Mouse (Mus musculus) C2C12 (cell line): Measurements from ENCODE around the gene Prss56.

ENCODE experiments used
- CEBPB ChIP-seq: IDR thresholded peaks from one replicate; pipeline ENCODE4 v1.6.1; 2011; ENCODE audit warnings: low read depth, mild to moderate bottlenecking, control low read depth, moderate library complexity
- CTCF ChIP-seq: IDR thresholded peaks from one replicate; pipeline ENCODE4 v1.5.1; 2011; ENCODE audit not compliant: control insufficient read depth, insufficient read depth, insufficient read length
- FOSL1 ChIP-seq: IDR thresholded peaks from one replicate; pipeline ENCODE4 v1.8.0; 2011; ENCODE audit warnings: mild to moderate bottlenecking, low read length; ENCODE audit not compliant: poor library complexity, insufficient read depth, severe bottlenecking
- MAX ChIP-seq: IDR thresholded peaks from one replicate; pipeline ENCODE4 v1.6.1; 2011; ENCODE audit warnings: mild to moderate bottlenecking, control low read depth
- MYOD1 ChIP-seq: IDR thresholded peaks from one replicate; pipeline ENCODE4 v1.6.1; 2011; ENCODE audit warnings: low read depth; ENCODE audit not compliant: control insufficient read depth, insufficient read length
- MYOG ChIP-seq: IDR thresholded peaks from one replicate; pipeline ENCODE4 v1.6.1; 2011; ENCODE audit not compliant: control insufficient read depth, insufficient read length; ENCODE audit errors: extremely low read depth
- USF1 ChIP-seq: IDR thresholded peaks from one replicate; pipeline ENCODE4 v1.6.1; 2011; ENCODE audit warnings: low read depth, mild to moderate bottlenecking, control low read depth, moderate library complexity

DNA sequence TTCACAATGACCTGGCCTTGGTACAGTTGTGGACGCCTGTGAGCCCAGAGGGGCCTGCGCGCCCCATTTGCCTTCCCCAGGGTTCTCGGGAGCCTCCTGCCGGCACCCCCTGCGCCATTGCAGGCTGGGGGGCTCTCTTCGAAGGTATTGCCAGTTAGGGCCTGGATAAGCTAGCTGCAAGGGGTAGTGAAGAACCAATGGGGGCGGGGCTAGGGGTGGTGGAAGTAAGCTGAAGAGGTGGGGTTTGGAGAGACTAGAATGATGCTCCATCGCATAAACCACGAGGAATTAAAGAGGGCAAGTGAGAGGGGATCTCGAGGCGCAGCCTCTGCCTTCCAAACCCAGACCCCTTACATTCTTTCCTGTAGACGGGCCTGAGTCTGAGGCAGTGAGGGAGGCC is 2.4 kb downstream of the Prss56 start:
- TF ChIP-seq CTCF: no peak
- TF ChIP-seq MYOG: no peak
- no peak for TF ChIP-seq MYOD1
- TF ChIP-seq MAX: no peak
- no peak for TF ChIP-seq CEBPB
- TF ChIP-seq USF1: no peak
- TF ChIP-seq FOSL1: no peak
